Mouse (Mus musculus): ENCODE measurements around the gene Hps5. TPM values are rescaled to one million over a fixed set of nuclear protein-coding genes. Genes with fewer than 3 reads are reported as not detected.

Gene Hps5
- polyA plus RNA-seq (2014; fragmentation: Nextera tagmentation; extraction: Ambion mirVana), result 12.7 and 13.0 TPM in 2 replicates

DNA sequence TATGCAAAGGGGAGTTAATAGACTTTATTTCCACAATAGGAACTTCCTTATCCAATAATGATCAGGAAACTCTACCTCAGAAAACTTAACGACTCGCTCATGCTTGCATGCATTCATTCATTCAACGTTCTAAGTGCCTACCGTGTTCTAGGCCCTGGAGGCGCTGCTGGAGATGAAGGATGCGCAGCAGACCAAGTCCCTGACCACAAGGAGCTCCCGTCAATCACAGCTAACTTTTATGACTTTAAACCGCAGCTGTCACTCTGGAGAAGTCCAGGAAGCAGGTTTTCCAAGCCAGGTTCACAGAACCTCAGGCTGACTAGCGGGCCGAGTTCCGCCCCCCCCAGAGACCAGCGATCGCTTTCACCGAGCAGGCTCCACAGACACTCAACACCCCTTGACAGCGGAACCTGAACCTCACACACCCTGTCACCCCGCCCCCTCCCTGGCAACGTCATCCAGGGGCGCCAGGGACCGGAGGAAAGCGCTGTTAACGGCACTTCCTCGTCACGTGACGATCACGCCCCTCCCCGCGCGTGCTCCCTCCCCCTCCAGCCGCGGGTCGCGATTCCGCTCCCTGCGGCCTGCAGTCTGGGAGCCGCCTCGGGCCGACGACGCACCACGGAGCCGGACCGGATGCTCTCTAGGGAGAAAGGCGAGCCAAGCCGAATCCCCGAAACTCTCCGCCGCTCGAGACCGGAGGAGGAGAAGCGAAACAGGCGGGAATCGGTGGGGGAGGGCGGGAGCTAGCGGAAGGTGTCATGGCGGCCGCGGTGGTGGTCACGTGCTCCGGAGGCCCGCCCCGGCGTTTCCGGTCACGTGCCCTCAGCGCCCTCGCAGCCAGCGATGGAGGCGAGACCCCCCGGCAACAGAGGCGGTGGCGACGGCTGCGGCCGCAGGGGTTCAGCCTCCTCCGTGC is at the start of gene Hps5, which contains the start of gene Gtf2h1:
Hps5 (minus strand) TSS at position 778 of the 919 bp plus-strand sequence.
Gtf2h1 (plus strand) TSS at position 817 of the 919 bp plus-strand sequence.
- WGBS, result under 1% methylated on average over 56 of the region's 75 CpGs
- Histone ChIP-seq H3K27ac (peak within 1 kb of the TSS; percentile 86), H3K36me3 (replicated peaks; ENCODE audit: control insufficient read depth, insufficient read depth) (peaks cover 14% of the 10 kb centered on the region), H3K27me3 (ENCODE audit: control insufficient read depth, insufficient read depth, low read length) (no peaks in the 10 kb centered on the region), H3K9ac (peak within 1 kb of the TSS; percentile 90), H3K4me1 (replicated peaks; ENCODE audit: control insufficient read depth, insufficient read depth, low read length) (peaks cover 24% of the 10 kb centered on the region), H3K4me3 (replicated peaks; ENCODE audit: low read length) (peak within 1 kb of the TSS; percentile 90), H3K4me2 (replicated peaks) (peak within 1 kb of the TSS; percentile 87), H3K9me3 (ENCODE audit: control insufficient read depth, low read length) (no peaks in the 10 kb centered on the region)
- DNase-seq (ENCODE audit: low spot score), result peak; percentile 96
- peak; percentile 97 for ATAC-seq (ENCODE audit: low FRiP score)

DNA sequence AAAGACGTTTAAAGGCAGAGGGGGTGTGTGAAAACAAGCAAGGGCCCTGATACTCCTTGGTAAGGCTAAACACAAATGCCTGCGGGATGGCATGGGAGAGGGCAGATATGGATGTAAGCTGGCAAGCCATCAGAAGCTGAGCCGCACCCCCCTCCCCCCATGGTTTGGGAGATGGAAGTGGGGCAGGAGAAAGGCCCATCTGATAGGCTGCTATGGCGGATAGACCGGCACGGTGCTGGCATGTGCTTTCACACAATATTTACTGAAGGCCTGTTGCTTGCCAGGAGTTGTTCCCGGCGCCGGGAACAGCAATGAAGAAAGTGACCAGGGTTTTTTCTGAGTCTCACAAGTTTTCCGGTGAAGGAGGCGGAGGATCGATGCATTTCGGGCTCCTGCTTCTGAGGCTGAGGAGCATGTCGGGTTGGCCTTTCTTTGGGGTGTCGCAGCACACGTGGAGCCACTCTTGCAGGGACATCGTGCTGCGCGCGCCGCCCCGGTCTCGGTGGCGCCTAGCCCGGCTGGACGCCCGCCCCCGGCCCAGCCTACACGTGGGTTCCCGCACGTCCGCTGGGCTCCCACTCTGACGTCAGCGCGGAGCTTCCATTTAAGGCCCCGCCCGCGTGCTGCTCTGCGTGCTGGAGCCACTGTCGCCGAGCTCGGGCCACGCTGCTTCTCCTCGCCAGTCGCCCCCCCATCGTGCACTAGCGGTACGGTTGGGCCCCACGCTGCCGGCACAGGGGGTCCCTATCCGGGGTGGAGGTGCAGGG is 49.5 kb upstream of the Hps5 start:
- Histone ChIP-seq H3K9me3 (ENCODE audit: control insufficient read depth, low read length) (no peaks in the 10 kb centered on the region), H3K4me1 (replicated peaks; ENCODE audit: control insufficient read depth, insufficient read depth, low read length) (no peaks in the 10 kb centered on the region; the same call in 1 of the 2 replicates), H3K27ac (peak overlapping the region; percentile 90), H3K36me3 (replicated peaks; ENCODE audit: control insufficient read depth, insufficient read depth) (peaks cover 23% of the 10 kb centered on the region), H3K27me3 (ENCODE audit: control insufficient read depth, insufficient read depth, low read length) (no peaks in the 10 kb centered on the region), H3K4me2 (replicated peaks) (peak overlapping the region; percentile 99), H3K9ac (peak overlapping the region; percentile 87), H3K4me3 (replicated peaks; ENCODE audit: low read length) (peak overlapping the region; percentile 89)
- peak; percentile 89 for ATAC-seq (ENCODE audit: low FRiP score)
- WGBS, result under 1% methylated on average over 50 of the region's 51 CpGs
- DNase-seq (ENCODE audit: low spot score), result peak; percentile 91

DNA sequence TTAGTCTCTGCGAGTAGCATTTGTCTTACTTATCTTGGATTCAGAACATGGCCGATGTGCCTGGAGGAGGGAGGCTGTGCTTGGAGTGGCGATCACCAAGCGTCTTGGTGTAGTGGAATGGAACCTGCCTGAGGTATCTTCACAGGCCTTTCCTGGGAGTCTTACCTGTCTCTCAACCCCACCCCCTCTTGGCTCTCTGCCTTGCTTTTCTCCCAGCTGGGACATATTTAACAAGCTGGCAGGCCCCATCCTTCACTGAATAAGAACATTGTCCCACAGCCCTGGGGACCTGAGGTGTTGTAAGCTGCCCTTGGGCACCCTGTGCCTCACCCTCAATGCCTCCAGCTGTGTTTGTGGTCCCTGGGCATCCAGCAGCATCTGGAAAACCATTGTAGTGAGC is 47.7 kb upstream of the Hps5 start:
- WGBS, result 93% methylated on average over 4 of the region's 4 CpGs
- Histone ChIP-seq H3K4me1 (replicated peaks; ENCODE audit: control insufficient read depth, insufficient read depth, low read length) (peaks cover 8% of the 10 kb centered on the region), H3K36me3 (replicated peaks; ENCODE audit: control insufficient read depth, insufficient read depth) (peaks cover 6% of the 10 kb centered on the region; the same call in 1 of the 2 replicates), H3K9ac (no peak overlapping the region), H3K27me3 (ENCODE audit: control insufficient read depth, insufficient read depth, low read length) (no peaks in the 10 kb centered on the region), H3K4me2 (replicated peaks) (no peak overlapping the region), H3K27ac (no peak overlapping the region), H3K9me3 (ENCODE audit: control insufficient read depth, low read length) (no peaks in the 10 kb centered on the region), H3K4me3 (replicated peaks; ENCODE audit: low read length) (no peak overlapping the region)
- ATAC-seq (ENCODE audit: low FRiP score), result no peak
- DNase-seq (ENCODE audit: low spot score), result no peak

DNA sequence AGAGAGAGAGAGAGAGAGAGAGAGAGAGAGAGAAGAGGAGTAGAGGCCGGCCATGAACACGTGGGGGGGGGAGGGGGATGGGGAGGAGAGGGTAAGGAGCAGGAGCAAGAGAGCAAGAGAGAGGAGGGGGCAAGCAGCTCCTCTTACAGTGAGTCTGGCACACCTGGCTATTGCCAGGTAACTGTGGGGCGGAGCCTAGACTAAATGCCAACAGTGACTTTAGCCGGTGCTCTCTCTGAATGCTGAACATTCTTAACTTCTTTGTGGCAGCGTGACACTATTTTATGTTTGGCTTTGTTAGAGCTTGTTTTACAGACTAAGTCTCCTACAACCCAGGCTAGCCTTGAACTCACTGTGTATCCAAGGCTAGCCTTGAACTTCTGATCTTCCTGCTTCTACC is 46.4 kb upstream of the Hps5 start:
- Histone ChIP-seq H3K36me3 (replicated peaks; ENCODE audit: control insufficient read depth, insufficient read depth) (no peaks in the 10 kb centered on the region), H3K4me1 (replicated peaks; ENCODE audit: control insufficient read depth, insufficient read depth, low read length) (peaks cover 14% of the 10 kb centered on the region), H3K4me3 (replicated peaks; ENCODE audit: low read length) (no peak overlapping the region), H3K27me3 (ENCODE audit: control insufficient read depth, insufficient read depth, low read length) (no peaks in the 10 kb centered on the region), H3K27ac (no peak overlapping the region), H3K9me3 (ENCODE audit: control insufficient read depth, low read length) (no peaks in the 10 kb centered on the region), H3K9ac (no peak overlapping the region), H3K4me2 (replicated peaks) (no peak overlapping the region)
- WGBS, result 33% methylated on average over 5 of the region's 5 CpGs
- DNase-seq (ENCODE audit: low spot score), result no peak
- no peak for ATAC-seq (ENCODE audit: low FRiP score)

DNA sequence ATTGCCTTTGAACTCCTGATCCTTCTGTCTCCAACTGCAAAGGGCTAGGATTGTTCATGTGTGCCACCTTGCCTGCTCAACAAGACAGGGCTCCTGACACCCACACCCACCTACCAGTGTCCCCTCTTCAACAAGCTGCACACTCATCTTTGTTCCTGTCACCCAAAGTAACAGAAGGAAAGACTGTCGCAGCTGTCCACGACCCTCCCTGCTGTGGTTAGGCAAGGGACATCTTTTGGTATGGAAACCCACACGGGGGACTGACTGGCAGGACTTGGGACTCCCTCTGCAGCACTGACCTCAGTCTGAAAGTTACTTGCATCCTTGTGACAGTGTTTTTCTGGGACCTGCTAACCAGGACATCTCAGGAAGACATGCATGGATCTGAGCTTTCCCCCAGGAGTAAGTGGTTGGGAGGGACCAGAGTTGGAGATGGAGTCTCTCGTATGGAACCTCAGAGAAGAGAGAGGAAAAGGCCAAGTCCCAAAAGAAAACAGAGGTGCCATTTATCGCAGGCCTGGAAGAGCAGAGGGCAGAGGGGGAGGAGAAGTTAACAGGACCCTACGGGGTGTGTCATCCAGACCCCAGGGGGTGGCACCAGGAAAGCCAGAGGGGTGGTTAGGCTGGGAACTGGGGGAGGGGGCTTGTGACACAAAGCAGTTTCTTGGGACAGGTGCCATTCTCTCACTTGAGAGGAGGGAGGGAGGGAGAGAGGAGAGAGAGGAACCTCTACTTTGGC is 45.1 kb upstream of the Hps5 start, which contains the start of gene Ldha:
Ldha (plus strand) TSS at position 689 of the 739 bp plus-strand sequence.
- no peak within 1 kb of the TSS for H3K9ac ChIP-seq
- no peak within 1 kb of the TSS for H3K4me2 ChIP-seq (replicated peaks)
- DNase-seq (ENCODE audit: low spot score) (no peak), ATAC-seq (ENCODE audit: low FRiP score) (no peak)
- 33% methylated on average over 6 of the region's 6 CpGs for WGBS
- H3K27me3 ChIP-seq (ENCODE audit: control insufficient read depth, insufficient read depth, low read length), result no peaks in the 10 kb centered on the region
- H3K27ac ChIP-seq, result no peak within 1 kb of the TSS
- H3K4me1 ChIP-seq (replicated peaks; ENCODE audit: control insufficient read depth, insufficient read depth, low read length), result peaks cover 14% of the 10 kb centered on the region
- H3K4me3 ChIP-seq (replicated peaks; ENCODE audit: low read length), result no peak within 1 kb of the TSS
- no peaks in the 10 kb centered on the region for H3K9me3 ChIP-seq (ENCODE audit: control insufficient read depth, low read length)
- H3K36me3 ChIP-seq (replicated peaks; ENCODE audit: control insufficient read depth, insufficient read depth), result no peaks in the 10 kb centered on the region

DNA sequence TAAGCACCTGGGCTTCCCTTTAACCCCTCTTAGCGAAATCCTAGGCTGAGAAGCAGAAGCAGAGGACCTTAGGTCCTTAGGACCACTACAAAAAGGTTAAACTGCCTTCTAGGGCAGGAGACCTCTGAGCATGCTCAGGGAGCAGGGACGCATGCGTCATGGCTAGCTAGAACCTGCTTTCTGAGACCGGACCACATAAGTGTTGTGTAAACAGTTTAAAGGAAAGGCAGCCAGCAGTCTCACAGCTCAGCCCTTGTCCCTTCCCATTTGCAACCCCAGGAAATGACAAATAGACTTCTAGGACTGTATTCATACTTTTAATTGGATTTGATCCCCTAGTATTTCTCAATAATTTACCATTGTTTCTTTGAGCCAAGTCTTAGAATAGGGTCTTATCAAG is 44.5 kb upstream of the Hps5 start:
- ATAC-seq (ENCODE audit: low FRiP score), result no peak
- Histone ChIP-seq H3K27ac (no peak overlapping the region), H3K4me1 (replicated peaks; ENCODE audit: control insufficient read depth, insufficient read depth, low read length) (peaks cover 17% of the 10 kb centered on the region)

DNA sequence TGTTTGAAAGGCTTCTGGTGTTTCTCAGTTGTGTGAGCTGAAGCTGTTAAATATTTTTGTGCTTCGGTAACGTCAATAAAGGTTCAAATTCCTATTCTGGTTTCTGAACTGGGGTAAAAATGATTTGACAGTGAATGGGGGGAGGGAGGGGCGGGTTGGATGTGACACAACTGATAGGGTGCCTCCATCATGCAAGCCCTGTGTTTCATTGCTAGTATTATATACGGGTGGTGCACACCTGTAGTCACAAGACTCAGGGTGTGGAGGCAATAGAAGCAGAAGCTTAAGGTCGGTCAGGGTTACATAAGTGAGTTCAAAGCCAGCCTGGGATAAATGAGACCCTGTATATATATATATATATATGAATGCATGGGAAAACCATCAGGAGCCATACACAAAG is 44.0 kb upstream of the Hps5 start:
- no peaks in the 10 kb centered on the region for H3K27me3 ChIP-seq (ENCODE audit: control insufficient read depth, insufficient read depth, low read length)
- no peak overlapping the region for H3K4me3 ChIP-seq (replicated peaks; ENCODE audit: low read length)
- ATAC-seq (ENCODE audit: low FRiP score) (no peak), DNase-seq (ENCODE audit: low spot score) (no peak)
- no peaks in the 10 kb centered on the region for H3K9me3 ChIP-seq (ENCODE audit: control insufficient read depth, low read length)
- H3K4me1 ChIP-seq (replicated peaks; ENCODE audit: control insufficient read depth, insufficient read depth, low read length), result peaks cover 21% of the 10 kb centered on the region
- WGBS, result 81% methylated on average over 5 of the region's 5 CpGs
- no peaks in the 10 kb centered on the region for H3K36me3 ChIP-seq (replicated peaks; ENCODE audit: control insufficient read depth, insufficient read depth)
- no peak overlapping the region for H3K9ac ChIP-seq
- no peak overlapping the region for H3K27ac ChIP-seq
- no peak overlapping the region for H3K4me2 ChIP-seq (replicated peaks)

More for the DNA sequence above, 44.5 kb upstream of the Hps5 start:
- Histone ChIP-seq H3K4me2 (replicated peaks) (no peak overlapping the region), H3K9ac (no peak overlapping the region), H3K4me3 (replicated peaks; ENCODE audit: low read length) (no peak overlapping the region), H3K9me3 (ENCODE audit: control insufficient read depth, low read length) (no peaks in the 10 kb centered on the region), H3K27me3 (ENCODE audit: control insufficient read depth, insufficient read depth, low read length) (no peaks in the 10 kb centered on the region), H3K36me3 (replicated peaks; ENCODE audit: control insufficient read depth, insufficient read depth) (no peaks in the 10 kb centered on the region)
- no peak for DNase-seq (ENCODE audit: low spot score)
- 55% methylated on average over 4 of the region's 4 CpGs for WGBS

DNA sequence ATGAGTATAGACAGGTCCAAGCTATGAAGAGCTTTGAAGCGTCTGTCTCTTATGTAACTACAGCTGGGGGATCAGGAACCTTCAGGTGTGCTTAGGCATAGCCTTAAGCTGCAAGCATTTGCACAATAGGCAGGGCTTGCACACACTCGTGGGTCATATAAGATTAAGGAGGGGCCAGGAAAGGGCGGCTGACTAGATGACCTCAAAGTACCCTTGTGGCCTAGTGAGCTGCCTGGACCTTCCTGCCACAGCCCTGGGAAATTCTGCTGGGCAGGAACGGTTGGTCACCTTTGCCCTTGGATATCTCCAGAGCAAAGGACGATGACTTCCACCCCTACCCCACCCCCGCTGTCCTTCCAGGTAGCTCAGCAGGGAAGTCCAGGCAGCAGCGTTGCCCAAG is 43.6 kb upstream of the Hps5 start:
- Histone ChIP-seq H3K4me3 (replicated peaks; ENCODE audit: low read length) (no peak overlapping the region), H3K4me1 (replicated peaks; ENCODE audit: control insufficient read depth, insufficient read depth, low read length) (peaks cover 22% of the 10 kb centered on the region), H3K9me3 (ENCODE audit: control insufficient read depth, low read length) (no peaks in the 10 kb centered on the region), H3K4me2 (replicated peaks) (no peak overlapping the region), H3K27me3 (ENCODE audit: control insufficient read depth, insufficient read depth, low read length) (no peaks in the 10 kb centered on the region), H3K9ac (no peak overlapping the region), H3K36me3 (replicated peaks; ENCODE audit: control insufficient read depth, insufficient read depth) (no peaks in the 10 kb centered on the region), H3K27ac (peak overlapping the region; percentile 24; the same call in 1 of the 2 replicates)
- WGBS, result 39% methylated on average over 7 of the region's 7 CpGs
- no peak for DNase-seq (ENCODE audit: low spot score)
- no peak for ATAC-seq (ENCODE audit: low FRiP score)

All from hindbrain, embryonic 14.5 days (tissue).